Mouse (Mus musculus) induced T-regulatory cell, adult 2 months (primary cell): ENCODE data around the gene Zfp980.
"Not testable (repeated sequence)": the region's sequence is repeated elsewhere in the genome, so short reads cannot be mapped to it uniquely, and the experiment has no call there.

Experiments
- DNase-seq: peaks from one replicate; pipeline ENCODE4 v3.0.0-alpha.2; 2012; ENCODE audit warnings: low read depth

Gene Zfp980

GRCm38 (mm10) chr4:145670385-145670784 lies at the start of gene Zfp980:
TSS of gene Zfp980 (plus strand) at chr4:145670685.
- DNase-seq, result not testable (repeated sequence)

- not testable (repeated sequence) for DNase-seq
Measured at GRCm38 (mm10) chr4:145640416-145641185, 29.9 kb upstream of the Zfp980 start.

- not testable (repeated sequence) for DNase-seq
Measured at GRCm38 (mm10) chr4:145674286-145674780, 3.8 kb downstream of the Zfp980 start.

GRCm38 (mm10) chr4:145680217-145680616 lies 9.7 kb downstream of the Zfp980 start:
- DNase-seq, result not testable (repeated sequence)

- not testable (repeated sequence) for DNase-seq
Measured at GRCm38 (mm10) chr4:145680672-145681387, 10.3 kb downstream of the Zfp980 start.

- DNase-seq, result not testable (repeated sequence)
Measured at GRCm38 (mm10) chr4:145682021-145682420, 11.5 kb downstream of the Zfp980 start.

- DNase-seq, result not testable (repeated sequence)
Measured at GRCm38 (mm10) chr4:145683024-145683766, 12.7 kb downstream of the Zfp980 start.

GRCm38 (mm10) chr4:145686061-145686460 lies 15.6 kb downstream of the Zfp980 start:
- not testable (repeated sequence) for DNase-seq

- DNase-seq, result not testable (repeated sequence)
Measured at GRCm38 (mm10) chr4:145744935-145745644, 74.6 kb downstream of the Zfp980 start.

GRCm38 (mm10) chr4:145745645-145745991 lies 75.1 kb downstream of the Zfp980 start:
- not testable (repeated sequence) for DNase-seq
